Mouse (Mus musculus) ES-Bruce4 (cell line): ENCODE measurements at regions not wholly inside any gene's neighbourhood (a gene's known extent, or its start where the extent isn't known, plus 50 kb on each side); places are given as distances from the start of the nearest gene placed in this dataset.

Experiments
- H3K27ac ChIP-seq: 2 replicates; pipeline ENCODE4 v1.5.1; 2012; ENCODE audit warnings: low read length, inconsistent platforms; ENCODE audit not compliant: insufficient read depth
- H3K27me3 ChIP-seq: 2 replicates; pipeline ENCODE4 v1.6.1; 2012; ENCODE audit warnings: mild to moderate bottlenecking, low read length, inconsistent platforms; ENCODE audit not compliant: control insufficient read depth, poor library complexity, insufficient read depth, severe bottlenecking
- H3K36me3 ChIP-seq: 2 replicates; pipeline ENCODE4 v1.6.1; 2012; ENCODE audit warnings: inconsistent platforms, mild to moderate bottlenecking, low read length, moderate library complexity; ENCODE audit not compliant: control insufficient read depth, poor library complexity, insufficient read depth, severe bottlenecking
- H3K4me1 ChIP-seq: one replicate; pipeline ENCODE4 v1.8.1; 2011; ENCODE audit warnings: low read length; ENCODE audit not compliant: control insufficient read depth, insufficient read depth
- H3K4me3 ChIP-seq: 2 replicates; pipeline ENCODE4 v1.5.1; 2011; ENCODE audit warnings: low read depth, mild to moderate bottlenecking, low read length
- H3K9ac ChIP-seq: 2 replicates; pipeline ENCODE4 v1.6.1; 2012; ENCODE audit warnings: low read depth, mild to moderate bottlenecking, inconsistent platforms; ENCODE audit not compliant: poor library complexity, severe bottlenecking
- H3K9me3 ChIP-seq: replicated peaks from 2 replicates; pipeline ENCODE4 v1.6.1; 2012; ENCODE audit warnings: mild to moderate bottlenecking, low read length, inconsistent platforms; ENCODE audit not compliant: control insufficient read depth, poor library complexity, insufficient read depth, severe bottlenecking
- CTCF ChIP-seq: IDR thresholded peaks from one replicate; pipeline ENCODE4 v1.8.1; 2011; ENCODE audit warnings: low read depth, low read length
- EP300 ChIP-seq: IDR thresholded peaks from 2 replicates; pipeline ENCODE4 v1.6.1; 2011; ENCODE audit warnings: low read depth, low read length; ENCODE audit not compliant: insufficient read depth
- POLR2A ChIP-seq: IDR thresholded peaks from one replicate; pipeline ENCODE4 v1.8.1; 2011; ENCODE audit warnings: low read length; ENCODE audit not compliant: insufficient read depth

DNA sequence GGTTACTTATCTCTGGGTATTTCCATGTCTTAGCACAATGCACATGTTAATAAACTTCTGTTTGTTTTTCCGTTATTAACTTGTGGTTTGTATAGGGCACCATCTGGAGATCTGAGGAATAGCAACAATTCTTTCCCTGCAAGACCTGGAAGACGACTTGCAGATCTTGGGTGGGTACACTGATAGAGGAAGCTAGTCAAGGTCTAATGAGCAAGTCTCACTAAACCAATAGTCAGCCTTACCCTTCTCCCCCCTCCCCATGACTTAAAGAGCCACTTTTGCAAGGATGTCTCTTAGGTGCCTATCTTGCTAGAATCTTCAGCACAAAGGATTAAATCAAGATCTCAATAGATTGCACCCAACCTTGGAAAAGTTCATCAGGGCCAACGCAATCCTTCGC lies 276.7 kb downstream of the Cd83 start:
- H3K9me3 ChIP-seq: no peaks in the 10 kb centered on the region
- TF ChIP-seq EP300: no peak
- TF ChIP-seq CTCF: no peak
- no peak for TF ChIP-seq POLR2A
- no peak overlapping the region for H3K4me3 ChIP-seq
- H3K4me1 ChIP-seq: peaks cover 3% of the 10 kb centered on the region
- H3K27me3 ChIP-seq: no peaks in the 10 kb centered on the region
- H3K27ac ChIP-seq: no peak overlapping the region
- H3K9ac ChIP-seq: no peak overlapping the region
- H3K36me3 ChIP-seq: no peaks in the 10 kb centered on the region

DNA sequence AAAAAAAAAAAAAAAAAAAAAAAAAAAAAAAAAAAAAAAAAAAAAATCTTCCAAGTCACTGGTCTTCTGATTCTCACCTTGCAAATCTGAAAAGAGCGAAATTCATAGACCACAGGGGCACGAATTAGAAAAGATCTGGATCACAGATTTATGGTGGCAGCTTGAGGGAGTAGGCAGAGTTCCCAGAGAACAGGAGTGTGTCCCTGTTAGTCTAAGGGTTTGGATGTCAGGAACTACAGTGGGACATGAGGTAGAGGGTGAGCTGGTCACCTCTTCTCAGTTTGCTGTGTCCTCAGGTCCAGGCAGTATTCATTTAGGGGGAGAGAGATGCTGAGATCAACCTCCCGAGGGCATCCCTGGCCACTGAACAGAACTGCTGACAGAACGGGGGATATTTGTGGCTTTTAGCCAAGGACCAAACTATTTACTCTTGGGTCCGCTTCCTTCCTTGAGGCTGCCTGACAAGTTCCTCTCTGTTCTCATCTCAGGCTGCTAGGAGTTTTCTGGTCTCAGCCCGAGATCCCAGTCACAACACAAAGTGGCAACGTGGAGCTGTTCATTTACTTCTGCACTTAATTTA lies 277.2 kb downstream of the Cd83 start:
- no peaks in the 10 kb centered on the region for H3K36me3 ChIP-seq
- H3K4me3 ChIP-seq: no peak overlapping the region
- H3K4me1 ChIP-seq: peaks cover 3% of the 10 kb centered on the region
- H3K27ac ChIP-seq: no peak overlapping the region
- no peaks in the 10 kb centered on the region for H3K9me3 ChIP-seq
- TF ChIP-seq EP300 (no peak), POLR2A (no peak)
- no peaks in the 10 kb centered on the region for H3K27me3 ChIP-seq
- H3K9ac ChIP-seq: no peak overlapping the region

DNA sequence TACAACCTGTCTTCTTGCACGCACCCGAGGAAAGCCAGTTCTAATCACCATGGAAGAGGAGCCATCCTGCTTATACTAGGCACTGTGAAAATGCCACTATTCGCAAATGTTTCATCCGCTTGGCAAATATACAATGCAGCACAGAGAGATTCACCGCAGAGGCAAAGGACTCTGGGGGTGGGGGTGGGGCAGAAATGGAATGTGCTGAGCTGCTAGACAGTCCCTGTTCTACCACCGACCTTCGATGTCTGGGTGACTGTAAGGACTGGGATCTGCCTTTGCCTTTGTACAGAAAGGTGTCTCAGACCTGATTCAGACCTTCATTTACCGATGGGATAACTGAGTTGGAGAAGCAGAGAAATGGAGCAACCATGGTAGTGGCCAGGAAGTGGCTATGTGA lies 278.7 kb downstream of the Cd83 start:
- Histone ChIP-seq H3K4me1 (peaks cover 3% of the 10 kb centered on the region), H3K27ac (no peak overlapping the region), H3K27me3 (no peaks in the 10 kb centered on the region), H3K9ac (no peak overlapping the region), H3K36me3 (no peaks in the 10 kb centered on the region), H3K4me3 (no peak overlapping the region), H3K9me3 (no peaks in the 10 kb centered on the region)
- TF ChIP-seq EP300 (no peak), POLR2A (no peak), CTCF (no peak)

DNA sequence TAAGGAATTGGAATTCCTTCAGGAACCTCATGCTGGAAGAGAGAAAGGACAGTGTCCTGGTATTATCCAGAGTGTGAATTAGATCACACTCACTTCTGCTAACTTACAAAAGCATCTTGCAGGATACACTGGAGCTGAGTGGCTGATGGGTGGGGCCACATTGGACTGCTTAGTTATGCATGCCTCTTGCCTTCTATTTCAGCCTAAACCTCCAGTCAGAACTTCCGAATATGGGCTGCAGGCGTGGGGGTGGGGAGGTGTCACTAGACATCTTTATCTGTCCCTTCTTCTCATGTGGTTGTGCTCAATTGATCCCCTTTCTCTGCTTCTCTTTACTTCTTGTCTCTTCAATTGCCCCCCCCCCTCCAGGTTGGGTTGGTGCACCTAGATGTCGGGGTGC lies 279.5 kb downstream of the Cd83 start:
- peaks cover 3% of the 10 kb centered on the region for H3K4me1 ChIP-seq
- TF ChIP-seq CTCF (no peak), POLR2A (no peak), EP300 (no peak)
- H3K27ac ChIP-seq: no peak overlapping the region

DNA sequence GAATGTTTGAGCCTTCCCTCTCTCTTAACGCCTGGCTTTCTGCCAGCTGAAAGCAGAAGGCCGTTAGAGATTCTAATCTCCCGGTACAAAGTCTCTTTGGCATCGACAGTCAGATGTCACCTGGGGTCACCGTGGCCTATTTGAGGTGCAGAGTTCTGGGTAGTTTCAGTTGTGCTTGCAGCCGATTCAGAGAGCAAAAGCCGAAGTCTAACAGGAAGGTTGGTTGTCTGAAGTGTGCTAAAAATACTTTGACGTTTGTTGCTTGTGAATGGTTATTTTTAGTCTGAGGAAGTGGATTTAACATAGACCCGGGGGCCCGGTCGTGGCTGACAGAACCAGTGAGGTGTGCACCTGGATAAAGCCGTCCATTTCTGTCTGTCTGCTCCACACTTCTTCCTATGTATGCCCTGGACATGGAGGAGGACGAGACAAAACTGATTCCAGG lies 281.2 kb downstream of the Cd83 start:
- TF ChIP-seq POLR2A (no peak), EP300 (no peak), CTCF (no peak)
- Histone ChIP-seq H3K27ac (no peak overlapping the region), H3K9me3 (no peaks in the 10 kb centered on the region), H3K27me3 (no peaks in the 10 kb centered on the region), H3K9ac (no peak overlapping the region), H3K36me3 (no peaks in the 10 kb centered on the region), H3K4me1 (peaks cover 3% of the 10 kb centered on the region), H3K4me3 (no peak overlapping the region)

More for the DNA sequence above, 279.5 kb downstream of the Cd83 start:
- no peak overlapping the region for H3K4me3 ChIP-seq
- H3K36me3 ChIP-seq: no peaks in the 10 kb centered on the region
- H3K9ac ChIP-seq: no peak overlapping the region
- H3K9me3 ChIP-seq: no peaks in the 10 kb centered on the region
- H3K27me3 ChIP-seq: no peaks in the 10 kb centered on the region

DNA sequence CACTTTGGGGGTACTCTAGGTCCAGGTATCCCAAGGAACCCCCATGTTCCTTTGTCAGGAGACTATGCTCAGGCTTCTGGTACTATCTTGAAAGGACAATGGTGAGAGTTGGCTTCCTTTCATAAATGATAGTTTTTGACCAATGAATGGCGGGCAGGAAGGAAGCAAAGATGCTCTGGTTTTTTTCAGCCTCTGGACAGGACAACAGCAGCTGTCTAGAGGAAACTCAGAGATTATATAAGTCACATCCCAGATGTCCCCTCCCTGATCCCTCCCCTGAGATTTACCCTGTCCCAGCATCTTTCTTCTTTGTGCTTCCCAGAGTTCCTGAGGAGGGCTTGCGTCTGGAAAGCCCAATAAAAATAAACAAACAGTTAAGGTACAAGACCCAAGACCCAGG lies 282.7 kb downstream of the Cd83 start:
- H3K27me3 ChIP-seq: no peaks in the 10 kb centered on the region
- no peaks in the 10 kb centered on the region for H3K36me3 ChIP-seq
- no peak for TF ChIP-seq POLR2A
- no peaks in the 10 kb centered on the region for H3K4me1 ChIP-seq
- no peak overlapping the region for H3K9ac ChIP-seq
- no peak overlapping the region for H3K4me3 ChIP-seq
- H3K27ac ChIP-seq: no peak overlapping the region
- no peaks in the 10 kb centered on the region for H3K9me3 ChIP-seq
